Mouse (Mus musculus): Measurements from ENCODE around the gene Tpmt. TPM values are rescaled to one million over a fixed set of nuclear protein-coding genes. Genes with fewer than 3 reads are reported as not detected.

Tpmt gene
- polyA plus RNA-seq (2012; rRNA removed), result 2.9 and 3.4 TPM in 2 replicates

GRCm38 (mm10) chr13:47044617-47044947 lies at the start of gene Tpmt:
Tpmt (minus strand) TSS chr13:47044737.
- no peak for TF ChIP-seq CTCF (IDR thresholded peaks at IDR 0.05; ENCODE audit: control insufficient read depth, insufficient read depth, insufficient replicate concordance, low read depth, low read length)
- no peak for TF ChIP-seq POLR2A (IDR thresholded peaks at IDR 0.05; ENCODE audit: control insufficient read depth, low read depth, low read length)
- H3K4me1 ChIP-seq (ENCODE audit: control insufficient read depth, insufficient read depth, low read length), result peaks cover 13% of the 10 kb centered on the region
- no peaks in the 10 kb centered on the region for H3K36me3 ChIP-seq (ENCODE audit: control insufficient read depth, insufficient read depth, low read length)
- H3K27ac ChIP-seq (ENCODE audit: control insufficient read depth, insufficient read depth, low read depth, low read length), result no peak within 1 kb of the TSS
- H3K27me3 ChIP-seq (ENCODE audit: control insufficient read depth, insufficient read depth, low read length), result no peaks in the 10 kb centered on the region
- H3K4me3 ChIP-seq (ENCODE audit: control insufficient read depth, low read depth, low read length), result peak within 1 kb of the TSS; percentile 91

GRCm38 (mm10) chr13:47093791-47094190 lies 49.3 kb upstream of the Tpmt start:
- Histone ChIP-seq H3K4me3 (ENCODE audit: control insufficient read depth, low read depth, low read length) (no peak overlapping the region), H3K36me3 (ENCODE audit: control insufficient read depth, insufficient read depth, low read length) (no peaks in the 10 kb centered on the region; the same call in 1 of the 2 replicates), H3K27me3 (ENCODE audit: control insufficient read depth, insufficient read depth, low read length) (no peaks in the 10 kb centered on the region), H3K4me1 (ENCODE audit: control insufficient read depth, insufficient read depth, low read length) (no peaks in the 10 kb centered on the region), H3K27ac (ENCODE audit: control insufficient read depth, insufficient read depth, low read depth, low read length) (no peak overlapping the region)
- TF ChIP-seq POLR2A (IDR thresholded peaks at IDR 0.05; ENCODE audit: control insufficient read depth, low read depth, low read length) (no peak), CTCF (IDR thresholded peaks at IDR 0.05; ENCODE audit: control insufficient read depth, insufficient read depth, insufficient replicate concordance, low read depth, low read length) (no peak)

GRCm38 (mm10) chr13:47089271-47089670 lies 44.7 kb upstream of the Tpmt start:
- no peaks in the 10 kb centered on the region for H3K36me3 ChIP-seq (ENCODE audit: control insufficient read depth, insufficient read depth, low read length)
- TF ChIP-seq CTCF (IDR thresholded peaks at IDR 0.05; ENCODE audit: control insufficient read depth, insufficient read depth, insufficient replicate concordance, low read depth, low read length) (no peak), POLR2A (IDR thresholded peaks at IDR 0.05; ENCODE audit: control insufficient read depth, low read depth, low read length) (no peak)
- H3K4me1 ChIP-seq (ENCODE audit: control insufficient read depth, insufficient read depth, low read length), result no peaks in the 10 kb centered on the region

GRCm38 (mm10) chr13:47088433-47088832 lies 43.9 kb upstream of the Tpmt start:
- Histone ChIP-seq H3K4me1 (ENCODE audit: control insufficient read depth, insufficient read depth, low read length) (no peaks in the 10 kb centered on the region), H3K36me3 (ENCODE audit: control insufficient read depth, insufficient read depth, low read length) (no peaks in the 10 kb centered on the region), H3K27ac (ENCODE audit: control insufficient read depth, insufficient read depth, low read depth, low read length) (no peak overlapping the region), H3K4me3 (ENCODE audit: control insufficient read depth, low read depth, low read length) (no peak overlapping the region), H3K27me3 (ENCODE audit: control insufficient read depth, insufficient read depth, low read length) (no peaks in the 10 kb centered on the region)
- no peak for TF ChIP-seq CTCF (IDR thresholded peaks at IDR 0.05; ENCODE audit: control insufficient read depth, insufficient read depth, insufficient replicate concordance, low read depth, low read length)

More at GRCm38 (mm10) chr13:47089271-47089670, 44.7 kb upstream of the Tpmt start:
- no peaks in the 10 kb centered on the region for H3K27me3 ChIP-seq (ENCODE audit: control insufficient read depth, insufficient read depth, low read length)
- H3K4me3 ChIP-seq (ENCODE audit: control insufficient read depth, low read depth, low read length), result no peak overlapping the region
- no peak overlapping the region for H3K27ac ChIP-seq (ENCODE audit: control insufficient read depth, insufficient read depth, low read depth, low read length)

- TF ChIP-seq CTCF (IDR thresholded peaks at IDR 0.05; ENCODE audit: control insufficient read depth, insufficient read depth, insufficient replicate concordance, low read depth, low read length) (no peak), POLR2A (IDR thresholded peaks at IDR 0.05; ENCODE audit: control insufficient read depth, low read depth, low read length) (no peak)
- H3K36me3 ChIP-seq (ENCODE audit: control insufficient read depth, insufficient read depth, low read length), result no peaks in the 10 kb centered on the region
- H3K27me3 ChIP-seq (ENCODE audit: control insufficient read depth, insufficient read depth, low read length), result no peaks in the 10 kb centered on the region
- no peak overlapping the region for H3K4me3 ChIP-seq (ENCODE audit: control insufficient read depth, low read depth, low read length)
- H3K4me1 ChIP-seq (ENCODE audit: control insufficient read depth, insufficient read depth, low read length), result no peaks in the 10 kb centered on the region
- no peak overlapping the region for H3K27ac ChIP-seq (ENCODE audit: control insufficient read depth, insufficient read depth, low read depth, low read length)
These were observed 36.5 kb upstream of the Tpmt start for GRCm38 (mm10) chr13:47080905-47081505.

GRCm38 (mm10) chr13:47078799-47079198 lies 34.3 kb upstream of the Tpmt start:
- H3K36me3 ChIP-seq (ENCODE audit: control insufficient read depth, insufficient read depth, low read length), result no peaks in the 10 kb centered on the region
- TF ChIP-seq POLR2A (IDR thresholded peaks at IDR 0.05; ENCODE audit: control insufficient read depth, low read depth, low read length) (no peak), CTCF (IDR thresholded peaks at IDR 0.05; ENCODE audit: control insufficient read depth, insufficient read depth, insufficient replicate concordance, low read depth, low read length) (no peak)

GRCm38 (mm10) chr13:47077367-47077766 lies 32.8 kb upstream of the Tpmt start:
- Histone ChIP-seq H3K4me1 (ENCODE audit: control insufficient read depth, insufficient read depth, low read length) (no peaks in the 10 kb centered on the region), H3K27me3 (ENCODE audit: control insufficient read depth, insufficient read depth, low read length) (no peaks in the 10 kb centered on the region), H3K36me3 (ENCODE audit: control insufficient read depth, insufficient read depth, low read length) (no peaks in the 10 kb centered on the region), H3K4me3 (ENCODE audit: control insufficient read depth, low read depth, low read length) (no peak overlapping the region), H3K27ac (ENCODE audit: control insufficient read depth, insufficient read depth, low read depth, low read length) (no peak overlapping the region)
- no peak for TF ChIP-seq CTCF (IDR thresholded peaks at IDR 0.05; ENCODE audit: control insufficient read depth, insufficient read depth, insufficient replicate concordance, low read depth, low read length)
- TF ChIP-seq POLR2A (IDR thresholded peaks at IDR 0.05; ENCODE audit: control insufficient read depth, low read depth, low read length), result no peak

More at GRCm38 (mm10) chr13:47078799-47079198, 34.3 kb upstream of the Tpmt start:
- no peak overlapping the region for H3K27ac ChIP-seq (ENCODE audit: control insufficient read depth, insufficient read depth, low read depth, low read length)
- H3K4me3 ChIP-seq (ENCODE audit: control insufficient read depth, low read depth, low read length), result no peak overlapping the region
- no peaks in the 10 kb centered on the region for H3K27me3 ChIP-seq (ENCODE audit: control insufficient read depth, insufficient read depth, low read length)
- H3K4me1 ChIP-seq (ENCODE audit: control insufficient read depth, insufficient read depth, low read length), result no peaks in the 10 kb centered on the region
